Mouse (Mus musculus) kidney, embryonic 16.5 days (tissue): ENCODE results near the gene Gstk1. TPM values are rescaled to one million over a fixed set of nuclear protein-coding genes. Genes with fewer than 3 reads are reported as not detected.

Experiments
- ATAC-seq: fragments of 200-750 bp; cut with Nextera tagmentation; 2 replicates; pipeline ENCODE4 v1.8.0; 2017; ENCODE audit warnings: moderate TSS enrichment; ENCODE audit not compliant: low FRiP score, low TSS enrichment
- H3K27ac ChIP-seq: fragments of 300-500 bp; sonication (generic); 2 replicates; pipeline ENCODE4 v1.5.1; 2014; ENCODE audit warnings: low read length
- H3K27me3 ChIP-seq: fragments of 300-500 bp; sonication (generic); 2 replicates; pipeline ENCODE4 v1.6.1; 2014; ENCODE audit warnings: low read length, control low read depth, mixed read lengths; ENCODE audit not compliant: insufficient read depth
- H3K36me3 ChIP-seq: fragments of 300-500 bp; sonication (generic); 2 replicates; pipeline ENCODE4 v1.6.1; 2014; ENCODE audit warnings: low read length, control low read depth, mixed read lengths; ENCODE audit not compliant: insufficient read depth
- H3K4me1 ChIP-seq: fragments of 300-500 bp; sonication (generic); 2 replicates; pipeline ENCODE4 v1.6.1; 2014; ENCODE audit warnings: low read length, control low read depth, mixed read lengths; ENCODE audit not compliant: insufficient read depth
- H3K4me2 ChIP-seq: fragments of 300-500 bp; sonication (generic); replicated peaks from 2 replicates; pipeline ENCODE4 v1.6.1; 2014; ENCODE audit warnings: low read depth, low read length
- H3K4me3 ChIP-seq: fragments of 300-500 bp; sonication (generic); 2 replicates; pipeline ENCODE4 v1.5.1; 2014; ENCODE audit warnings: mild to moderate bottlenecking, low read length
- H3K9ac ChIP-seq: fragments of 300-500 bp; sonication (generic); replicated peaks from 2 replicates; pipeline ENCODE4 v1.6.1; 2014; ENCODE audit warnings: low read length
- H3K9me3 ChIP-seq: fragments of 300-500 bp; sonication (generic); 2 replicates; pipeline ENCODE4 v1.6.1; 2016; ENCODE audit warnings: low read length, control low read depth
- WGBS: fragments of 180-500 bp; shearing (Covaris S2); extraction: QIAGEN DNeasy Blood & Tissue Kit; methylation state at CpG from one replicate; pipeline ENCODE4 v1.1.7; 2014; 5-methylcytosine and 5-hydroxymethylcytosine counted together
- polyA plus RNA-seq: library from polyadenylated mRNA; unstranded; fragments of >200 nt; fragmentation: Nextera tagmentation; extraction: Ambion mirVana; gene quantifications from 2 replicates; pipeline ENCODE4 v1.2.1, GENCODE M21; 2015

Gene Gstk1
- polyA plus RNA-seq, 1 experiment from 2014 or later: 37.8 TPM

DNA sequence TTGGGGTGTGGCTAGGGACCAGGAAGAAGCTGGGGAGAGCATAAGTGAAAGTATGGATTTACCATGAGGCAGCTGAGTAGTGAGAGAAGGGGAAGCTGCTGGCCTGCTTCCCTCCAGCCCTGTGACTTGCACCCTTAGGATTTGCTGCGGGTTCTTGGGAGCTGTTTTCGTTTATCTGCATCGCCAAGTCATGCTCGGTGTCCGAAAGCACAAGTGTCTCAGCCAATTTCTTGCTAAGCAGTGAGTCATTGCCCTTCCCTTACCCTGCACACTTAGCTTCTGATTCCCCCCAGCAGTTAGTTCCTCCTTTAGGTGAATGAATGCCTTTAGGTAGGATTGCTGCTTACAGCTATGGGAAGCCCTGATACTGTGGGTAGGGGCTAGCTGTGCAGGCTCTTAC, 53.6 kb downstream of the Gstk1 start:
- Histone ChIP-seq H3K4me3 (no peak overlapping the region), H3K27ac (no peak overlapping the region), H3K27me3 (no peaks in the 10 kb centered on the region), H3K4me2 (no peak overlapping the region), H3K9me3 (no peaks in the 10 kb centered on the region), H3K9ac (no peak overlapping the region), H3K4me1 (no peaks in the 10 kb centered on the region), H3K36me3 (no peaks in the 10 kb centered on the region)
- WGBS: 93% methylated on average over 5 of the region's 5 CpGs
- no peak for ATAC-seq

Other genes starting within 250 kb of the Gstk1 start
- gene Sva, start 207.5 kb upstream of the Gstk1 start, polyA plus RNA-seq: not detected in 2 replicates
- gene Tas2r139, start 105.0 kb upstream of the Gstk1 start, polyA plus RNA-seq: not detected in 2 replicates
- not detected in 2 replicates for gene Tas2r144, start 30.6 kb upstream of the Gstk1 start, polyA plus RNA-seq
- 4.6 and 4.9 TPM in 2 replicates for gene Tmem139, start 16.0 kb downstream of the Gstk1 start, polyA plus RNA-seq
- gene Casp2, start 19.1 kb downstream of the Gstk1 start, polyA plus RNA-seq: 70.6 and 71.2 TPM in 2 replicates
- gene Clcn1, start 40.8 kb downstream of the Gstk1 start, polyA plus RNA-seq: 0.17 and 0.29 TPM in 2 replicates
- gene Fam131b, start 78.7 kb downstream of the Gstk1 start, polyA plus RNA-seq: 0.11 and 0.13 TPM in 2 replicates
- 115 and 130 TPM in 2 replicates for gene Zyx, start 103.7 kb downstream of the Gstk1 start, polyA plus RNA-seq
- 8.2 and 8.6 TPM in 2 replicates for gene Epha1, start 127.3 kb downstream of the Gstk1 start, polyA plus RNA-seq
- gene Tas2r143, start 154.3 kb downstream of the Gstk1 start, polyA plus RNA-seq: not detected in 2 replicates
- not detected in 2 replicates for gene Tas2r135, start 159.5 kb downstream of the Gstk1 start, polyA plus RNA-seq
- not detected in 2 replicates for gene Tas2r126, start 188.6 kb downstream of the Gstk1 start, polyA plus RNA-seq
- gene Olfr458, start 219.3 kb downstream of the Gstk1 start, polyA plus RNA-seq: not detected in 2 replicates
- not detected in 2 replicates for gene Olfr457, start 230.4 kb downstream of the Gstk1 start, polyA plus RNA-seq
- gene Olfr456, start 241.3 kb downstream of the Gstk1 start, polyA plus RNA-seq: not detected in 2 replicates